Mouse (Mus musculus) ovary, postnatal 36 days (tissue): ENCODE measurements around the gene Stk35.

Experiments used
- DNase-seq: peaks from one replicate; pipeline ENCODE4 v3.0.0; 2022; ENCODE audit warnings: low spot score, mixed read lengths

Stk35 gene

GRCm38 (mm10) chr2:129800271-129800903 is at the start of gene Stk35:
Stk35 (plus strand) TSS chr2:129800517.
- peak; percentile 89 for DNase-seq

GRCm38 (mm10) chr2:129782046-129782445 is 18.3 kb upstream of the Stk35 start:
- no peak for DNase-seq

- DNase-seq = no peak
Observed at GRCm38 (mm10) chr2:129796501-129796900, 3.8 kb upstream of the Stk35 start.

- DNase-seq = no peak
Observed at GRCm38 (mm10) chr2:129797709-129798108, 2.6 kb upstream of the Stk35 start.

GRCm38 (mm10) chr2:129798410-129798809 is 1.9 kb upstream of the Stk35 start:
- no peak for DNase-seq

- DNase-seq = no peak
Observed at GRCm38 (mm10) chr2:129800904-129801230, 550 bp downstream of the Stk35 start.

GRCm38 (mm10) chr2:129801231-129802029 is 1.1 kb downstream of the Stk35 start:
- peak; percentile 93 for DNase-seq

- DNase-seq = no peak
Observed at GRCm38 (mm10) chr2:129805486-129805885, 5.2 kb downstream of the Stk35 start.

GRCm38 (mm10) chr2:129806486-129806885 is 6.2 kb downstream of the Stk35 start:
- DNase-seq = no peak

- DNase-seq = no peak
Observed at GRCm38 (mm10) chr2:129810563-129810962, 10.2 kb downstream of the Stk35 start.

GRCm38 (mm10) chr2:129814033-129814432 is 13.7 kb downstream of the Stk35 start:
- DNase-seq = no peak

- no peak for DNase-seq
Observed at GRCm38 (mm10) chr2:129815076-129815475, 14.8 kb downstream of the Stk35 start.

GRCm38 (mm10) chr2:129817603-129818257 is 17.4 kb downstream of the Stk35 start:
- no peak for DNase-seq

- no peak for DNase-seq
Observed at GRCm38 (mm10) chr2:129818868-129819267, 18.6 kb downstream of the Stk35 start.

GRCm38 (mm10) chr2:129819531-129819930 is 19.2 kb downstream of the Stk35 start:
- no peak for DNase-seq

- DNase-seq = no peak
Observed at GRCm38 (mm10) chr2:129819951-129820350, 19.6 kb downstream of the Stk35 start.

- no peak for DNase-seq
Observed at GRCm38 (mm10) chr2:129821021-129821420, 20.7 kb downstream of the Stk35 start.

GRCm38 (mm10) chr2:129821568-129821967 is 21.3 kb downstream of the Stk35 start:
- no peak for DNase-seq

GRCm38 (mm10) chr2:129823310-129823709 is 23.0 kb downstream of the Stk35 start:
- DNase-seq = no peak

- DNase-seq = no peak
Observed at GRCm38 (mm10) chr2:129824254-129824653, 23.9 kb downstream of the Stk35 start.

- no peak for DNase-seq
Observed at GRCm38 (mm10) chr2:129826141-129826540, 25.8 kb downstream of the Stk35 start.

- no peak for DNase-seq
Observed at GRCm38 (mm10) chr2:129832993-129833392, 32.7 kb downstream of the Stk35 start.

GRCm38 (mm10) chr2:129834221-129834620 is 33.9 kb downstream of the Stk35 start:
- no peak for DNase-seq
